Mouse (Mus musculus): ENCODE measurements around the gene Ttc28. TPM values are rescaled to one million over a fixed set of nuclear protein-coding genes. Genes with fewer than 3 reads are reported as not detected.

The Ttc28 gene
- total and polyA plus RNA-seq, 3 experiments, result 1.1 to 1.8 TPM; not detected in 1

- no peaks in the 10 kb centered on the region for H3K27me3 ChIP-seq (ENCODE audit: control insufficient read depth in 1 of 2, insufficient read depth in 2 of 2, low read length in 2 of 2)
- no peak overlapping the region for H3K4me3 ChIP-seq (ENCODE audit: control insufficient read depth in 1 of 2, insufficient read depth in 1 of 2, low read depth in 2 of 2, low read length in 2 of 2)
- H3K9ac ChIP-seq (ENCODE audit: control insufficient read depth, low read depth, low read length, poor library complexity, severe bottlenecking), result no peak overlapping the region
- DNase-seq (ENCODE audit: low read depth, low spot score), result no peak
- H3K4me1 ChIP-seq (ENCODE audit: control insufficient read depth in 1 of 2, insufficient read depth in 2 of 2, low read length in 2 of 2), result no peaks in the 10 kb centered on the region
- no peak for TF ChIP-seq GATA1 (IDR thresholded peaks at IDR 0.05; ENCODE audit: low read depth, low read length)
- TF ChIP-seq MEF2A (IDR thresholded peaks at IDR 0.05; ENCODE audit: extremely low read depth, insufficient replicate concordance, low read depth, low read length, poor library complexity, severe bottlenecking), result no peak
- no peak for TF ChIP-seq EP300 (IDR thresholded peaks at IDR 0.05; ENCODE audit: low read depth in 1 of 2, low read length in 2 of 2)
- no peak for TF ChIP-seq GABPA (IDR thresholded peaks at IDR 0.05; ENCODE audit: low read depth, low read length)
- no peak for TF ChIP-seq MYB (IDR thresholded peaks at IDR 0.05; ENCODE audit: low read depth, low read length)
- no peak for TF ChIP-seq E2F4 (IDR thresholded peaks at IDR 0.05; ENCODE audit: borderline replicate concordance, low read depth, low read length)
- TF ChIP-seq POLR2A (IDR thresholded peaks at IDR 0.05; ENCODE audit: control insufficient read depth in 1 of 2, insufficient read depth in 1 of 2, low read depth in 1 of 2, low read length in 2 of 2, poor library complexity in 1 of 2), result no peak
- no peak for TF ChIP-seq SIN3A (IDR thresholded peaks at IDR 0.05; ENCODE audit: low read length)
- no peak for TF ChIP-seq MAZ (IDR thresholded peaks at IDR 0.05; ENCODE audit: low read depth, low read length)
- TF ChIP-seq TAL1 (IDR thresholded peaks at IDR 0.05; ENCODE audit: low read length), result no peak
- no peak for TF ChIP-seq POLR2AphosphoS5 (IDR thresholded peaks at IDR 0.05; ENCODE audit: borderline replicate concordance, low read depth, low read length)
- TF ChIP-seq USF1 (IDR thresholded peaks at IDR 0.05; ENCODE audit: low read depth, low read length), result no peak
- no peak for TF ChIP-seq CTCF (IDR thresholded peaks at IDR 0.05 in 2 of 3, conservative IDR thresholded peaks at IDR 0.05 in 1 of 3; ENCODE audit: control insufficient read depth in 1 of 3, insufficient read depth in 1 of 3, low read depth in 2 of 3, low read length in 3 of 3, poor library complexity in 1 of 3, severe bottlenecking in 1 of 3)
- no peak for TF ChIP-seq ETS1 (IDR thresholded peaks at IDR 0.05; ENCODE audit: low read depth, low read length)
- no peak for TF ChIP-seq BHLHE40 (IDR thresholded peaks at IDR 0.05; ENCODE audit: borderline replicate concordance, low read depth, low read length)
- no peak for TF ChIP-seq CHD2 (IDR thresholded peaks at IDR 0.05; ENCODE audit: low read length)
- TF ChIP-seq MXI1 (IDR thresholded peaks at IDR 0.05; ENCODE audit: low read depth, low read length), result no peak
- no peak for TF ChIP-seq ZMIZ1 (IDR thresholded peaks at IDR 0.05; ENCODE audit: low read depth, low read length)
- TF ChIP-seq MAFK (IDR thresholded peaks at IDR 0.05; ENCODE audit: borderline replicate concordance, low read depth, low read length), result no peak
- no peaks in the 10 kb centered on the region for H3K9me3 ChIP-seq (replicated peaks; ENCODE audit: insufficient read depth, low read length)
- no peaks in the 10 kb centered on the region for H3K79me2 ChIP-seq (ENCODE audit: control insufficient read depth, insufficient read depth, low read length, poor library complexity)
- peaks cover 0 to 17% of the 10 kb centered on the region in 2 experiments; a peak in 2 of 4 replicates for H3K36me3 ChIP-seq (ENCODE audit: control insufficient read depth in 1 of 2, insufficient read depth in 2 of 2, low read length in 2 of 2)
- no peak overlapping the region for H3K27ac ChIP-seq (ENCODE audit: control insufficient read depth, low read depth, low read length)
Observed at GRCm38 (mm10) chr5:110869242-110869669, 10.3 kb upstream of the Ttc28 start.

- no peak for DNase-seq (ENCODE audit: low read depth, low spot score)
- TF ChIP-seq MXI1 (IDR thresholded peaks at IDR 0.05; ENCODE audit: low read depth, low read length), result no peak
- TF ChIP-seq ZKSCAN1 (IDR thresholded peaks at IDR 0.05; ENCODE audit: low read depth, low read length), result no peak
- no peak for TF ChIP-seq JUND (IDR thresholded peaks at IDR 0.05; ENCODE audit: low read depth, low read length)
- TF ChIP-seq UBTF (IDR thresholded peaks at IDR 0.05; ENCODE audit: borderline replicate concordance, insufficient read depth, low read depth, low read length), result no peak
- TF ChIP-seq CHD2 (IDR thresholded peaks at IDR 0.05; ENCODE audit: low read length), result no peak
- no peak for TF ChIP-seq BHLHE40 (IDR thresholded peaks at IDR 0.05; ENCODE audit: borderline replicate concordance, low read depth, low read length)
- TF ChIP-seq POLR2AphosphoS2 (IDR thresholded peaks at IDR 0.05; ENCODE audit: low read length), result no peak
- TF ChIP-seq MAX (IDR thresholded peaks at IDR 0.05; ENCODE audit: low read length), result no peak
- TF ChIP-seq ZMIZ1 (IDR thresholded peaks at IDR 0.05; ENCODE audit: low read depth, low read length), result no peak
- no peak for TF ChIP-seq E2F4 (IDR thresholded peaks at IDR 0.05; ENCODE audit: borderline replicate concordance, low read depth, low read length)
- no peak for TF ChIP-seq RCOR1 (IDR thresholded peaks at IDR 0.05; ENCODE audit: low read depth, low read length)
- TF ChIP-seq POLR2A (IDR thresholded peaks at IDR 0.05; ENCODE audit: control insufficient read depth in 1 of 2, insufficient read depth in 1 of 2, low read depth in 1 of 2, low read length in 2 of 2, poor library complexity in 1 of 2), result no peak
- no peak for TF ChIP-seq MYB (IDR thresholded peaks at IDR 0.05; ENCODE audit: low read depth, low read length)
- TF ChIP-seq NELFE (IDR thresholded peaks at IDR 0.05; ENCODE audit: low read depth, low read length), result no peak
- no peak for TF ChIP-seq SIN3A (IDR thresholded peaks at IDR 0.05; ENCODE audit: low read length)
- TF ChIP-seq NRF1 (IDR thresholded peaks at IDR 0.05; ENCODE audit: insufficient read depth, low read depth, low read length, poor library complexity, severe bottlenecking), result no peak
- no peak for TF ChIP-seq ZC3H11A (IDR thresholded peaks at IDR 0.05; ENCODE audit: low read depth, low read length)
- TF ChIP-seq RAD21 (IDR thresholded peaks at IDR 0.05; ENCODE audit: low read depth, low read length), result no peak
- Histone ChIP-seq H3K79me2 (ENCODE audit: control insufficient read depth, insufficient read depth, low read length, poor library complexity) (no peaks in the 10 kb centered on the region), H3K27ac (ENCODE audit: control insufficient read depth, low read depth, low read length) (no peak overlapping the region), H3K9me3 (replicated peaks; ENCODE audit: insufficient read depth, low read length) (no peaks in the 10 kb centered on the region), H3K36me3 (ENCODE audit: control insufficient read depth in 1 of 2, insufficient read depth in 2 of 2, low read length in 2 of 2) (peaks cover 0 to 9% of the 10 kb centered on the region in 2 experiments; a peak in 1 of 4 replicates), H3K9ac (ENCODE audit: control insufficient read depth, low read depth, low read length, poor library complexity, severe bottlenecking) (no peak overlapping the region), H3K4me3 (ENCODE audit: control insufficient read depth in 1 of 2, insufficient read depth in 1 of 2, low read depth in 2 of 2, low read length in 2 of 2) (no peak overlapping the region), H3K4me1 (ENCODE audit: control insufficient read depth in 1 of 2, insufficient read depth in 2 of 2, low read length in 2 of 2) (no peaks in the 10 kb centered on the region), H3K27me3 (ENCODE audit: control insufficient read depth in 1 of 2, insufficient read depth in 2 of 2, low read length in 2 of 2) (no peaks in the 10 kb centered on the region)
Observed at GRCm38 (mm10) chr5:110873160-110873559, 6.4 kb upstream of the Ttc28 start.

All from MEL (cell line).